Mouse (Mus musculus) liver, embryonic 18 days (tissue): Measurements from ENCODE around the gene Wdr93. TPM values are rescaled to one million over a fixed set of nuclear protein-coding genes. Genes with fewer than 3 reads are reported as not detected.

ENCODE experiments used
- polyA plus RNA-seq: library from polyadenylated mRNA; depleted of rRNA; stranded (reverse); fragments of >200 nt; gene quantifications from 2 replicates; pipeline ENCODE4 v1.2.3, GENCODE M21; 2012; rRNA removed

The Wdr93 gene
- polyA plus RNA-seq, result 0.15 and 0.28 TPM in 2 replicates

DNA sequence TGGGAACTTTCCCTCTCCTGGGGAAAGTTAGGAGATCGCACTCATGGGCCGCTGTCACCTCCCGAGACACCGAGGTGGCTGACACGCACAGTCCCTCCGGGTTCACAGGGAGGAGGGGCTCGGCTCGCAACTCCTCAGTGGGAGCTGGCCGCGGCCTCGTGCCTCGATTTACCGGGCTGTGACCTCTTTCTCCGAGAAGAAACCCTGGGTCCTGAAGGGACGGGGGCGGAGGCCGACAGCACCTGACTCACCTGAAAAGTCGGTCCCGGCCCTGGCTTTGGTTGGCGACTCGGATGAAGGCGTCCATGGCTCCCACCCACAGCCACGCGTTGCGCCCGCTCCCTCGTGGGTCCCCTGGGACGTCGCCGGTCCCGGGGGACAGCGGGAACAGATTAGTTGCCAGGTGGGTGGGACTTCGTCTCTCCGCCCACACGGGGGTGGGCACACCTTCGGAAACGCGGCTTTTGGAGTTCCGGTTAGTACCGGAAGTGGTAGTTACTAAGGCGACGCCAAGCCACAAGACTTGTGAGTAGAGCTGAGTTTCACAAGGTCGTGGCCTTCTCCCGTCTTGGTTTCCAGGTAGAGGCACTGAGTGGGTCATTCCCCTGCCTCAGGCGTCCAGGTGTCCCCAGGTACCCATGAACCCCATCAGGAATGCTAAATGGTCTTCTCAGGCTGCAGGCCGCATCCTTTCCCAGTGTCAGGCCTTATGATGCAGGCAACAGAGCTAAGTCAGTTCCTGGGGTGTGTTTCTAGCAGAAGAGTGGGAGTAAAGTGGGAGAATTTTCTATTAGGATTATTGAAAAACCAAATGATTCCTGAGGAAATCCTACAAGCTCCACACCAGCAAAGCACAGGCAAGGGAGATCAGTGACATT, at the start of gene Wdr93, which contains the start of gene Pex11a:
TSS of gene Wdr93 (plus strand) at position 505 of the 878 bp plus-strand sequence.
TSS of gene Pex11a (minus strand) at position 473 of the 878 bp plus-strand sequence.

DNA sequence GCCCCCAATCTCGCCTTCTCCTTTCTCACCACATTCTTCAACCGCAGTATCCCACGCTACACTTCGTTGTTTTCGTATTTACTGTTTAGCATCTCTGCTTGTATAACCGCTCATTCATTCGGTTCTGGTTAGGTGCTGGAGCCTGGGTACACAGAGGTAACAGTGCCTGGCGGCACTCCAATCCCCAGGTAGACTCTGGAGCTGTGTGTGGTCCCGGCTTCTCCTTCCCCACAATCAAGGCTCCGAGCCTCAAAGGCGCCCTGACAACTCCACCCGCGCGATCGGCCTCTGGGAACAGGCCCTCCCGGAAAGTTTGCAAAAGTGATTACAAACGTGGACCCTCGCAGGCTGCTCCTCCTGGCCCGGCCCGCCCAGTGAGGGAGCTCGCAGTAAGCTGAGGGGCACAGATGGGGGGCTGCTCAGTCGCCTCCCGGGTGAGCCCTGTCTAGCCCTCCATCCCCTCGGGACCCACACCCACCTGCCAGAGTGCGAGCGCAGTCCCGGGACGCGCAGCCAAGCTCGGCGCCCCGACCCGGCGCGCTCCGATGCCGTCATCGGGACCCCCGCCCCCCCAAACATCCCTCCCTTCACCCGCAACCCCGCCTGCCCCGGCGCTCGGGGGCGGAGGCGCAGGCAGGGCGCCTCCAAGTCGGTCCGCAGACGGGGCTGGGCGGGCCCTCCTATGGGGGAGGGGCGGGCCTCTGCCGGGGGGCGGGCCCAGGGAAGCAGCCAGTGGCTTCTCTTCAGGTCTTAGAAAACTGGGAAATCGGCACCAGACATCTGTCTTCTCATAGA, 27.6 kb upstream of the Wdr93 start, which contains the start of gene Kif7:
TSS of gene Kif7 (minus strand) at position 534 of the 795 bp plus-strand sequence.

DNA sequence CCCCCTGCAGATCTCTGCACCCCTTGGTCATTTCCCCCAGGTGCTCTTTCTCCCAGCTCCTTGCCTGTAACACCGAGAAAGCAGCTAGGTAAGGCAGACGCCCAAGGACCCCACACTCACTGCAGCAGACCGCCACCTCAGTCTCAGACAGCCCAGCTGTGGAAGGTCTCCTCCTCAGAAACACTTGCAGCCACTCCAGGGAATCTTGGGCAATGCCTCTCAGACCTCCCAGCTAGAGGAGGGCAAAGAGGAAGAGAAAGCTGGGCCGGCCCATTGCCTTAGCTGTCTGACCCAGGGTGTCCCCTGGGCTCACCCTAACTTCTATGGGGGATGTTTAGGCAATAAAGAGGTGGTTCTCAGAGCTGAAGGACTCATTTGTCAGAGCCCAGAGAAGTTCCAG, 10.3 kb upstream of the Wdr93 start, which contains the start of gene Plin1:
TSS of gene Plin1 (minus strand) at position 282 of the 400 bp plus-strand sequence.

DNA sequence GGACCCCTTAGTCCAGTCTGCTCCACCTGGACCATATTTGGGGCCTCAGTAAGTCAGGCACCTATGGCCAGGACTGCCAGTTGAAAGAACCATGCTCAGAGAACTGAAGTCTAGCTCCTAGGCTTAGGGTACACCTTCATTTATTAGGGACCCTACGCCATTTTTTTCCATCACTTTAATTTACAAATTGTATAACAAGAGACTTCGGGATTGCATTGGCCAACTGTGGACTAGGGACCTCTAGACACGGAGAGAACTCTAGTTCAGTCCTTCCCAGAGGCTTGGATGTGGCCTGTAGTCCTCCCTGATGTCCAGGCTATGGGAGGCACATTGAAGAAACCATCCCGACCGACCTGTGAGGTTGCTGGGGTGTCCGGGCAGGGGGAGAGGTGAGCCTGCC, 50.7 kb downstream of the Wdr93 start, which contains the start of gene Mesp1:
TSS of gene Mesp1 (minus strand) at position 101 of the 400 bp plus-strand sequence.

DNA sequence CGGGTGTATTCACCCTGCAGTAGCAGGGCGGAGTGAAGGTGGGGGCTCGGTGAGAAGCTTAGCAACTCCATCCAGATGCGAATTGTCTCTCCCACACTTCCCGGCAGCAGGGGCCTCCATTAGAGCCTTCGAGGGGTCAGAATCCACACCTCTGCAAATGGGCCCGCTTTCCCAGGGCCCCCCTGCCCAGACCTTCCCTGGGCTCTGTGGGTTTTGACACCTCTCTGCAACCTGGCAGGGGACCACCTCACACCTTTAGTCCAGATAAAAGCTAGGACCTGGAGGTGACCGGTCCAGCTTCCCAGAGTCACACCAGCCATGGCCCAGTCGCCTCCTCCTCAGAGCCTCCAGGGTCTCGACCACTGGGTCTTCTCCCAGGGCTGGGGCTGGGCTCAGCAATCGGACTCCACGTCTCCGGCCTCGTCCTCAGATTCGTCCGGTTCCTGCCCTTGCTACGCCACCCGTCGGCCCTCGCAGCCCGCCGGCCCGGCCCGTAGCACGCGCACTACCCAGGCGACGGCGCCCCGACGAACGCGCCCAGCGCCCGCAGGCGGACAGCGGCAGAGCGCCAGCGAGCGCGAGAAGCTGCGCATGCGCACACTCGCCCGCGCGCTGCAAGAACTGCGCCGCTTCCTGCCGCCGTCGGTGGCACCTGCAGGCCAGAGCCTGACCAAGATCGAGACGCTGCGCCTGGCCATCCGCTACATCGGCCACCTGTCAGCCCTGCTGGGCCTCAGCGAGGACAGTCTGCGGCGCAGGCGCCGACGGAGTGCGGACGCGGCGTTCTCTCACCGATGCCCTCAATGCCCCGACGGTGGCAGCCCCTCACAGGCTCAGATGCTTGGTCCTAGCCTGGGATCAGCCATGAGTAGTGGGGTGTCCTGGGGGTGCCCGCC, 67.9 kb downstream of the Wdr93 start, which contains the start of gene Mesp2:
TSS of gene Mesp2 (plus strand) at position 117 of the 896 bp plus-strand sequence.

Other genes with a start within 250 kb of the Wdr93 start
- gene Rhcg, start 125.5 kb upstream of the Wdr93 start, polyA plus RNA-seq, result 0.05 and 0.22 TPM in 2 replicates
- 1.6 and 2.2 TPM in 2 replicates for gene Ticrr, start 83.0 kb upstream of the Wdr93 start, polyA plus RNA-seq
- 0.35 and 0.39 TPM in 2 replicates for gene Kif7, start 27.4 kb upstream of the Wdr93 start, polyA plus RNA-seq
- not detected in 2 replicates for gene Plin1, start 10.3 kb upstream of the Wdr93 start, polyA plus RNA-seq
- gene Pex11a, start within 50 bp of the Wdr93 start, polyA plus RNA-seq, result 12.1 and 14.7 TPM in 2 replicates
- gene Mesp1, start 50.6 kb downstream of the Wdr93 start, polyA plus RNA-seq, result 0.07 and 0.12 TPM in 2 replicates
- 0.02 and 0.04 TPM in 2 replicates for gene Mesp2, start 67.6 kb downstream of the Wdr93 start, polyA plus RNA-seq
- gene Anpep, start 117.9 kb downstream of the Wdr93 start, polyA plus RNA-seq, result 20.4 and 21.5 TPM in 2 replicates
- 5.9 and 7.1 TPM in 2 replicates for gene Ap3s2, start 177.5 kb downstream of the Wdr93 start, polyA plus RNA-seq
- 2.6 and 2.8 TPM in 2 replicates for gene Arpin, start 192.2 kb downstream of the Wdr93 start, polyA plus RNA-seq